Comparison of ENCODE assay signal across 12 mouse cellular contexts in the genomic region with DNA sequence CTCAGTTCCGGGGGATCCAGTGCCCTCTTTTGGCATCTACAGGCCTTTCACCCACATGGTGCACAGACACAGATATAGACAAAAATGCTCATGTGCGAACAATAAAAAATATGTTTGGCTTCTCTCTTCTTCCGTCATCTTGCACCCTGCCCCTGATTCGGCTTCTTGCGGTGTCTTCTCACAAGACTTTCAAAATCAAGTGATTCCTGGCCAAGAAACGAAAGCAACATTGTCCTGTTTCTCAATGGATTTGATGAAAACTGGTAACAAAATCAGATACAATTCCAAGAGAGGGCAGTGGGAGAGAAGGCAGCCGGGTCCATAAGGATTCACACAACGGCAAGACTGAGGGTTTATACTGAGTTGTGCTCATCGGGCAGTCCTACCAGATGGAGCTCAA.
"Had no signal": no experiment of that assay in that cellular context is flagged by ENCODE, and none has a peak within 500 bp of the region (broad histone marks: within the 10 kb centered on the region; RNA-seq: fewer than 3 reads in every experiment).

No protein-coding gene starts in this region.

- H3K4me2 ChIP-seq: limb, embryonic 12.5 days; liver, embryonic 13.5 days; midbrain, embryonic 12.5 days; stomach, embryonic 15.5 days had no signal

- H3K9me3 ChIP-seq: limb, embryonic 12.5 days; liver, embryonic 13.5 days; midbrain, embryonic 12.5 days; stomach, embryonic 15.5 days had no signal

- H3K36me3 ChIP-seq: limb, embryonic 12.5 days; liver, embryonic 13.5 days; midbrain, embryonic 12.5 days; stomach, embryonic 15.5 days had no signal

- H3K27me3 ChIP-seq: limb, embryonic 12.5 days; liver, embryonic 13.5 days; megakaryocyte, embryonic 14.5 days; midbrain, embryonic 12.5 days; stomach, embryonic 15.5 days had no signal

- H3K4me3 ChIP-seq: layer of hippocampus, adult 2 months; limb, embryonic 12.5 days; liver, embryonic 13.5 days; megakaryocyte, embryonic 14.5 days; midbrain, embryonic 12.5 days; stomach, embryonic 15.5 days had no signal

- H3K27ac ChIP-seq: layer of hippocampus, adult 2 months; limb, embryonic 12.5 days; liver, embryonic 13.5 days; macrophage; midbrain, embryonic 12.5 days; stomach, embryonic 15.5 days had no signal

- DNase-seq: liver; liver, embryonic 13.5 days; liver, postnatal 0 days; right cerebral cortex, postnatal 14 days; thymus, postnatal 4 days had no signal

- H3K4me1 ChIP-seq: liver, embryonic 13.5 days; megakaryocyte, embryonic 14.5 days; stomach, embryonic 15.5 days had no signal

- H3K9ac ChIP-seq: limb, embryonic 12.5 days; liver, embryonic 13.5 days; liver, postnatal 0 days; midbrain, embryonic 12.5 days; stomach, embryonic 15.5 days had no signal

- ATAC-seq: intestine, postnatal 0 days; liver, postnatal 0 days had no signal
